Mouse (Mus musculus): ENCODE measurements around the gene Srp54c. TPM values are rescaled to one million over a fixed set of nuclear protein-coding genes. Genes with fewer than 3 reads are reported as not detected.
"Not testable (repeated sequence)": the region's sequence is repeated elsewhere in the genome, so short reads cannot be mapped to it uniquely, and the experiment has no call there.

Srp54c gene
- polyA plus RNA-seq (2014; fragmentation: Nextera tagmentation; extraction: Ambion mirVana): 75.1 and 80.6 TPM in 2 replicates

GRCm38 (mm10) chr12:55229626-55230519 is at the start of gene Srp54c:
Srp54c (plus strand) TSS chr12:55230168.
- not testable (repeated sequence) for H3K4me1 ChIP-seq (replicated peaks; ENCODE audit: control insufficient read depth, insufficient read depth, low read length); H3K4me2 ChIP-seq (replicated peaks; ENCODE audit: low read depth, low read length); H3K36me3 ChIP-seq (ENCODE audit: control insufficient read depth, insufficient read depth, low read length); H3K9me3 ChIP-seq (ENCODE audit: control insufficient read depth, low read length); H3K27me3 ChIP-seq (ENCODE audit: control insufficient read depth, insufficient read depth, low read length); DNase-seq (ENCODE audit: low spot score); H3K9ac ChIP-seq (ENCODE audit: low read depth, low read length); H3K27ac ChIP-seq (ENCODE audit: low read depth, low read length)
- peak; percentile 99 for ATAC-seq (ENCODE audit: low FRiP score)
- WGBS: no CpG with 5 or more reads among the region's 57 CpGs
- peak within 1 kb of the TSS; percentile 30 for H3K4me3 ChIP-seq (ENCODE audit: low read depth, low read length)

GRCm38 (mm10) chr12:55187686-55188085 is 42.3 kb upstream of the Srp54c start:
- H3K27me3 ChIP-seq (ENCODE audit: control insufficient read depth, insufficient read depth, low read length); H3K36me3 ChIP-seq (ENCODE audit: control insufficient read depth, insufficient read depth, low read length); H3K27ac ChIP-seq (ENCODE audit: low read depth, low read length); ATAC-seq (ENCODE audit: low FRiP score); H3K9me3 ChIP-seq (ENCODE audit: control insufficient read depth, low read length); DNase-seq (ENCODE audit: low spot score); H3K9ac ChIP-seq (ENCODE audit: low read depth, low read length); H3K4me1 ChIP-seq (replicated peaks; ENCODE audit: control insufficient read depth, insufficient read depth, low read length); H3K4me2 ChIP-seq (replicated peaks; ENCODE audit: low read depth, low read length); H3K4me3 ChIP-seq (ENCODE audit: low read depth, low read length): not testable (repeated sequence)
- WGBS: no CpG with 5 or more reads among the region's 8 CpGs

- not testable (repeated sequence) for H3K4me1 ChIP-seq (replicated peaks; ENCODE audit: control insufficient read depth, insufficient read depth, low read length); ATAC-seq (ENCODE audit: low FRiP score)
- no CpG with 5 or more reads among the region's 5 CpGs for WGBS
These were observed 40.8 kb upstream of the Srp54c start for GRCm38 (mm10) chr12:55189127-55189526.

GRCm38 (mm10) chr12:55199306-55199705 is 30.7 kb upstream of the Srp54c start, which contains the start of gene 1700047I17Rik2:
1700047I17Rik2 (plus strand) TSS chr12:55199592.
- not testable (repeated sequence) for H3K4me3 ChIP-seq (ENCODE audit: low read depth, low read length); H3K27me3 ChIP-seq (ENCODE audit: control insufficient read depth, insufficient read depth, low read length); H3K4me2 ChIP-seq (replicated peaks; ENCODE audit: low read depth, low read length); H3K9ac ChIP-seq (ENCODE audit: low read depth, low read length); H3K9me3 ChIP-seq (ENCODE audit: control insufficient read depth, low read length); H3K27ac ChIP-seq (ENCODE audit: low read depth, low read length); H3K36me3 ChIP-seq (ENCODE audit: control insufficient read depth, insufficient read depth, low read length); DNase-seq (ENCODE audit: low spot score); H3K4me1 ChIP-seq (replicated peaks; ENCODE audit: control insufficient read depth, insufficient read depth, low read length)
- ATAC-seq (ENCODE audit: low FRiP score): peak; percentile 95
- no CpG with 5 or more reads among the region's 40 CpGs for WGBS

More at GRCm38 (mm10) chr12:55189127-55189526, 40.8 kb upstream of the Srp54c start:
- not testable (repeated sequence) for H3K27ac ChIP-seq (ENCODE audit: low read depth, low read length); H3K9me3 ChIP-seq (ENCODE audit: control insufficient read depth, low read length); H3K4me3 ChIP-seq (ENCODE audit: low read depth, low read length); H3K4me2 ChIP-seq (replicated peaks; ENCODE audit: low read depth, low read length); DNase-seq (ENCODE audit: low spot score); H3K9ac ChIP-seq (ENCODE audit: low read depth, low read length); H3K36me3 ChIP-seq (ENCODE audit: control insufficient read depth, insufficient read depth, low read length); H3K27me3 ChIP-seq (ENCODE audit: control insufficient read depth, insufficient read depth, low read length)

GRCm38 (mm10) chr12:55199799-55200198 is 30.2 kb upstream of the Srp54c start:
- peak; percentile 59 for ATAC-seq (ENCODE audit: low FRiP score)
- not testable (repeated sequence) for DNase-seq (ENCODE audit: low spot score); H3K9me3 ChIP-seq (ENCODE audit: control insufficient read depth, low read length); H3K27ac ChIP-seq (ENCODE audit: low read depth, low read length); H3K4me2 ChIP-seq (replicated peaks; ENCODE audit: low read depth, low read length); H3K4me1 ChIP-seq (replicated peaks; ENCODE audit: control insufficient read depth, insufficient read depth, low read length); H3K27me3 ChIP-seq (ENCODE audit: control insufficient read depth, insufficient read depth, low read length); H3K9ac ChIP-seq (ENCODE audit: low read depth, low read length); H3K36me3 ChIP-seq (ENCODE audit: control insufficient read depth, insufficient read depth, low read length); H3K4me3 ChIP-seq (ENCODE audit: low read depth, low read length)
- no CpG with 5 or more reads among the region's 18 CpGs for WGBS

- WGBS: no CpG with 5 or more reads among the region's 6 CpGs
- H3K9ac ChIP-seq (ENCODE audit: low read depth, low read length); H3K27me3 ChIP-seq (ENCODE audit: control insufficient read depth, insufficient read depth, low read length); DNase-seq (ENCODE audit: low spot score); H3K4me3 ChIP-seq (ENCODE audit: low read depth, low read length); H3K4me2 ChIP-seq (replicated peaks; ENCODE audit: low read depth, low read length); H3K36me3 ChIP-seq (ENCODE audit: control insufficient read depth, insufficient read depth, low read length); H3K27ac ChIP-seq (ENCODE audit: low read depth, low read length); H3K9me3 ChIP-seq (ENCODE audit: control insufficient read depth, low read length); H3K4me1 ChIP-seq (replicated peaks; ENCODE audit: control insufficient read depth, insufficient read depth, low read length); ATAC-seq (ENCODE audit: low FRiP score): not testable (repeated sequence)
These were observed 17.0 kb upstream of the Srp54c start for GRCm38 (mm10) chr12:55212944-55213343.

- H3K4me2 ChIP-seq (replicated peaks; ENCODE audit: low read depth, low read length); H3K9me3 ChIP-seq (ENCODE audit: control insufficient read depth, low read length): not testable (repeated sequence)
- H3K4me3 ChIP-seq (ENCODE audit: low read depth, low read length): peak overlapping the region; percentile 30
These were observed 523 bp downstream of the Srp54c start for GRCm38 (mm10) chr12:55230520-55230861.

GRCm38 (mm10) chr12:55242243-55242642 is 12.3 kb downstream of the Srp54c start:
- not testable (repeated sequence) for H3K4me1 ChIP-seq (replicated peaks; ENCODE audit: control insufficient read depth, insufficient read depth, low read length); ATAC-seq (ENCODE audit: low FRiP score); H3K36me3 ChIP-seq (ENCODE audit: control insufficient read depth, insufficient read depth, low read length); H3K9ac ChIP-seq (ENCODE audit: low read depth, low read length); H3K4me3 ChIP-seq (ENCODE audit: low read depth, low read length); H3K4me2 ChIP-seq (replicated peaks; ENCODE audit: low read depth, low read length); DNase-seq (ENCODE audit: low spot score); H3K27ac ChIP-seq (ENCODE audit: low read depth, low read length); H3K27me3 ChIP-seq (ENCODE audit: control insufficient read depth, insufficient read depth, low read length); H3K9me3 ChIP-seq (ENCODE audit: control insufficient read depth, low read length)
- no CpG with 5 or more reads among the region's 8 CpGs for WGBS

More at GRCm38 (mm10) chr12:55230520-55230861, 523 bp downstream of the Srp54c start:
- H3K27ac ChIP-seq (ENCODE audit: low read depth, low read length); DNase-seq (ENCODE audit: low spot score); H3K36me3 ChIP-seq (ENCODE audit: control insufficient read depth, insufficient read depth, low read length); ATAC-seq (ENCODE audit: low FRiP score); H3K4me1 ChIP-seq (replicated peaks; ENCODE audit: control insufficient read depth, insufficient read depth, low read length); H3K9ac ChIP-seq (ENCODE audit: low read depth, low read length); H3K27me3 ChIP-seq (ENCODE audit: control insufficient read depth, insufficient read depth, low read length): not testable (repeated sequence)
- under 1% methylated on average over 7 of the region's 25 CpGs for WGBS

- H3K27ac ChIP-seq (ENCODE audit: low read depth, low read length); H3K4me3 ChIP-seq (ENCODE audit: low read depth, low read length); H3K9ac ChIP-seq (ENCODE audit: low read depth, low read length); DNase-seq (ENCODE audit: low spot score); H3K4me2 ChIP-seq (replicated peaks; ENCODE audit: low read depth, low read length); H3K27me3 ChIP-seq (ENCODE audit: control insufficient read depth, insufficient read depth, low read length); H3K9me3 ChIP-seq (ENCODE audit: control insufficient read depth, low read length); H3K36me3 ChIP-seq (ENCODE audit: control insufficient read depth, insufficient read depth, low read length); ATAC-seq (ENCODE audit: low FRiP score); H3K4me1 ChIP-seq (replicated peaks; ENCODE audit: control insufficient read depth, insufficient read depth, low read length): not testable (repeated sequence)
- no CpG with 5 or more reads among the region's 8 CpGs for WGBS
These were observed 32.0 kb downstream of the Srp54c start for GRCm38 (mm10) chr12:55261950-55262349.
